Mouse (Mus musculus): ENCODE data around the gene Lrrc8d. TPM values are rescaled to one million over a fixed set of nuclear protein-coding genes. Genes with fewer than 3 reads are reported as not detected.

Lrrc8d gene
- total and polyA plus RNA-seq, 2 experiments from 2014 or later, result 16.8 to 37.2 TPM

- H3K9ac ChIP-seq, result no peak overlapping the region
- H3K4me1 ChIP-seq (ENCODE audit: insufficient read depth), result peaks cover 6% of the 10 kb centered on the region; the same call in 1 of the 2 replicates
- DNase-seq, result no peak
- no peak overlapping the region for H3K27ac ChIP-seq (ENCODE audit: low read depth, low read length)
- ATAC-seq, result no peak
- no peaks in the 10 kb centered on the region for H3K27me3 ChIP-seq (ENCODE audit: insufficient read depth, low read length)
- no peaks in the 10 kb centered on the region for H3K9me3 ChIP-seq (ENCODE audit: low read length)
- no peak for TF ChIP-seq CTCF (IDR thresholded peaks at IDR 0.05; ENCODE audit: low read depth)
- H3K36me3 ChIP-seq (ENCODE audit: insufficient read depth), result no peaks in the 10 kb centered on the region; the same call in 1 of the 2 replicates
- no peak overlapping the region for H3K4me3 ChIP-seq (ENCODE audit: low read depth, low read length)
- H3K4me2 ChIP-seq (ENCODE audit: low read depth), result no peak overlapping the region
- 69% methylated on average over 5 of the region's 5 CpGs for WGBS
Measured at GRCm38 (mm10) chr5:105742641-105743040, 42.9 kb downstream of the Lrrc8d start.

GRCm38 (mm10) chr5:105745324-105745723 lies 45.6 kb downstream of the Lrrc8d start:
- Histone ChIP-seq H3K27me3 (ENCODE audit: insufficient read depth, low read length) (no peaks in the 10 kb centered on the region), H3K36me3 (ENCODE audit: insufficient read depth) (peaks cover 2% of the 10 kb centered on the region), H3K9ac (no peak overlapping the region), H3K4me3 (ENCODE audit: low read depth, low read length) (no peak overlapping the region), H3K9me3 (ENCODE audit: low read length) (no peaks in the 10 kb centered on the region), H3K4me1 (ENCODE audit: insufficient read depth) (peaks cover 4% of the 10 kb centered on the region; the same call in 1 of the 2 replicates), H3K27ac (ENCODE audit: low read depth, low read length) (no peak overlapping the region), H3K4me2 (ENCODE audit: low read depth) (no peak overlapping the region)
- no peak for DNase-seq
- no peak for TF ChIP-seq CTCF (IDR thresholded peaks at IDR 0.05; ENCODE audit: low read depth)
- no peak for ATAC-seq
- 80% methylated on average over 11 of the region's 11 CpGs for WGBS

- no peak for TF ChIP-seq CTCF (IDR thresholded peaks at IDR 0.05; ENCODE audit: low read depth)
- DNase-seq, result no peak
- H3K4me3 ChIP-seq (ENCODE audit: low read depth, low read length), result no peak overlapping the region
- no peaks in the 10 kb centered on the region for H3K4me1 ChIP-seq (ENCODE audit: insufficient read depth)
- H3K27me3 ChIP-seq (ENCODE audit: insufficient read depth, low read length), result no peaks in the 10 kb centered on the region
- no peak for ATAC-seq
- no peaks in the 10 kb centered on the region for H3K9me3 ChIP-seq (ENCODE audit: low read length)
- H3K27ac ChIP-seq (ENCODE audit: low read depth, low read length), result no peak overlapping the region
- 75% methylated on average over 5 of the region's 5 CpGs for WGBS
- peaks cover 2% of the 10 kb centered on the region for H3K36me3 ChIP-seq (ENCODE audit: insufficient read depth)
- H3K9ac ChIP-seq, result no peak overlapping the region
- H3K4me2 ChIP-seq (ENCODE audit: low read depth), result no peak overlapping the region
Measured at GRCm38 (mm10) chr5:105745927-105746454, 46.2 kb downstream of the Lrrc8d start.

- no peak for TF ChIP-seq CTCF (IDR thresholded peaks at IDR 0.05; ENCODE audit: low read depth)
- H3K9ac ChIP-seq, result no peak overlapping the region
- H3K36me3 ChIP-seq (ENCODE audit: insufficient read depth), result no peaks in the 10 kb centered on the region
- no peak for ATAC-seq
- no peak overlapping the region for H3K27ac ChIP-seq (ENCODE audit: low read depth, low read length)
- 81% methylated on average over 8 of the region's 8 CpGs for WGBS
- no peaks in the 10 kb centered on the region for H3K9me3 ChIP-seq (ENCODE audit: low read length)
- H3K4me1 ChIP-seq (ENCODE audit: insufficient read depth), result no peaks in the 10 kb centered on the region
- no peaks in the 10 kb centered on the region for H3K27me3 ChIP-seq (ENCODE audit: insufficient read depth, low read length)
- H3K4me2 ChIP-seq (ENCODE audit: low read depth), result no peak overlapping the region
- DNase-seq, result no peak
- no peak overlapping the region for H3K4me3 ChIP-seq (ENCODE audit: low read depth, low read length)
Measured at GRCm38 (mm10) chr5:105754803-105755202, 55.0 kb downstream of the Lrrc8d start.

- no peak for DNase-seq
- Histone ChIP-seq H3K4me2 (ENCODE audit: low read depth) (no peak overlapping the region), H3K4me3 (ENCODE audit: low read depth, low read length) (no peak overlapping the region), H3K27me3 (ENCODE audit: insufficient read depth, low read length) (no peaks in the 10 kb centered on the region), H3K36me3 (ENCODE audit: insufficient read depth) (no peaks in the 10 kb centered on the region), H3K27ac (ENCODE audit: low read depth, low read length) (no peak overlapping the region), H3K4me1 (ENCODE audit: insufficient read depth) (no peaks in the 10 kb centered on the region), H3K9ac (no peak overlapping the region), H3K9me3 (ENCODE audit: low read length) (no peaks in the 10 kb centered on the region)
- TF ChIP-seq CTCF (IDR thresholded peaks at IDR 0.05; ENCODE audit: low read depth), result no peak
- WGBS, result 89% methylated on average over 6 of the region's 6 CpGs
- ATAC-seq, result no peak
Measured at GRCm38 (mm10) chr5:105755491-105755890, 55.7 kb downstream of the Lrrc8d start.

- Histone ChIP-seq H3K9me3 (ENCODE audit: low read length) (no peaks in the 10 kb centered on the region), H3K36me3 (ENCODE audit: insufficient read depth) (no peaks in the 10 kb centered on the region), H3K4me2 (ENCODE audit: low read depth) (no peak overlapping the region), H3K27ac (ENCODE audit: low read depth, low read length) (no peak overlapping the region), H3K4me1 (ENCODE audit: insufficient read depth) (peaks cover 9% of the 10 kb centered on the region; the same call in 1 of the 2 replicates), H3K4me3 (ENCODE audit: low read depth, low read length) (no peak overlapping the region), H3K9ac (no peak overlapping the region), H3K27me3 (ENCODE audit: insufficient read depth, low read length) (no peaks in the 10 kb centered on the region)
- DNase-seq (no peak), ATAC-seq (no peak)
- 89% methylated on average over 17 of the region's 17 CpGs for WGBS
- no peak for TF ChIP-seq CTCF (IDR thresholded peaks at IDR 0.05; ENCODE audit: low read depth)
Measured at GRCm38 (mm10) chr5:105757978-105758377, 58.2 kb downstream of the Lrrc8d start.

- Histone ChIP-seq H3K27me3 (ENCODE audit: insufficient read depth, low read length) (no peaks in the 10 kb centered on the region), H3K9ac (no peak overlapping the region), H3K9me3 (ENCODE audit: low read length) (no peaks in the 10 kb centered on the region), H3K4me1 (ENCODE audit: insufficient read depth) (peaks cover 9% of the 10 kb centered on the region; the same call in 1 of the 2 replicates), H3K4me3 (ENCODE audit: low read depth, low read length) (no peak overlapping the region), H3K4me2 (ENCODE audit: low read depth) (no peak overlapping the region), H3K27ac (ENCODE audit: low read depth, low read length) (no peak overlapping the region), H3K36me3 (ENCODE audit: insufficient read depth) (no peaks in the 10 kb centered on the region)
- TF ChIP-seq CTCF (IDR thresholded peaks at IDR 0.05; ENCODE audit: low read depth), result no peak
- WGBS, result 71% methylated on average over 9 of the region's 9 CpGs
- ATAC-seq (no peak), DNase-seq (no peak)
Measured at GRCm38 (mm10) chr5:105758866-105759265, 59.1 kb downstream of the Lrrc8d start.
